Mouse (Mus musculus) embryonic facial prominence, embryonic 14.5 days (tissue): Measurements from ENCODE around the gene Mtmr3. TPM values are rescaled to one million over a fixed set of nuclear protein-coding genes. Genes with fewer than 3 reads are reported as not detected.

Experiments
- ATAC-seq: fragments of 200-750 bp; cut with Nextera tagmentation; 2 replicates; pipeline ENCODE4 v1.8.0; 2017; ENCODE audit warnings: low read depth, moderate number of reproducible peaks, moderate TSS enrichment
- DNase-seq: peaks from one replicate; pipeline ENCODE4 v3.0.0-alpha.2; 2015; ENCODE audit warnings: low spot score
- H3K27ac ChIP-seq: fragments of 300-500 bp; sonication (generic); replicated peaks from 2 replicates; pipeline ENCODE4 v1.5.1; 2014; ENCODE audit warnings: low read depth, mild to moderate bottlenecking, low read length, moderate library complexity
- H3K27me3 ChIP-seq: fragments of 300-500 bp; sonication (generic); replicated peaks from 2 replicates; pipeline ENCODE4 v1.6.1; 2014; ENCODE audit warnings: low read length; ENCODE audit not compliant: control insufficient read depth, insufficient read depth
- H3K36me3 ChIP-seq: fragments of 300-500 bp; sonication (generic); 2 replicates; pipeline ENCODE4 v1.6.1; 2014; ENCODE audit warnings: low read length, mixed read lengths; ENCODE audit not compliant: control insufficient read depth, insufficient read depth
- H3K4me1 ChIP-seq: fragments of 300-500 bp; sonication (generic); 2 replicates; pipeline ENCODE4 v1.6.1; 2014; ENCODE audit warnings: antibody characterized with exemption, low read length; ENCODE audit not compliant: control insufficient read depth, insufficient read depth
- H3K4me2 ChIP-seq: fragments of 300-500 bp; sonication (generic); 2 replicates; pipeline ENCODE4 v1.6.1; 2014; ENCODE audit warnings: low read depth, mild to moderate bottlenecking, low read length, moderate library complexity, mixed read lengths
- H3K4me3 ChIP-seq: fragments of 300-500 bp; sonication (generic); 2 replicates; pipeline ENCODE4 v1.5.1; 2014; ENCODE audit warnings: low read depth, mild to moderate bottlenecking, low read length
- H3K9ac ChIP-seq: fragments of 300-500 bp; sonication (generic); 2 replicates; pipeline ENCODE4 v1.6.1; 2014; ENCODE audit warnings: low read depth, mild to moderate bottlenecking, low read length, moderate library complexity, mixed read lengths
- H3K9me3 ChIP-seq: fragments of 300-500 bp; sonication (generic); 2 replicates; pipeline ENCODE4 v1.6.1; 2016; ENCODE audit warnings: low read length; ENCODE audit not compliant: control insufficient read depth
- WGBS: fragments of 180-500 bp; shearing (Covaris S2); extraction: QIAGEN DNeasy Blood & Tissue Kit; methylation state at CpG from one replicate; pipeline ENCODE4 v1.1.7; 2014; 5-methylcytosine and 5-hydroxymethylcytosine counted together
- polyA plus RNA-seq: library from polyadenylated mRNA; unstranded; fragments of >200 nt; fragmentation: Nextera tagmentation; extraction: Ambion mirVana; gene quantifications from 2 replicates; pipeline ENCODE4 v1.2.1, GENCODE M21; 2014

Gene Mtmr3
- polyA plus RNA-seq, 1 experiment from 2014 or later: 27.7 TPM

DNA sequence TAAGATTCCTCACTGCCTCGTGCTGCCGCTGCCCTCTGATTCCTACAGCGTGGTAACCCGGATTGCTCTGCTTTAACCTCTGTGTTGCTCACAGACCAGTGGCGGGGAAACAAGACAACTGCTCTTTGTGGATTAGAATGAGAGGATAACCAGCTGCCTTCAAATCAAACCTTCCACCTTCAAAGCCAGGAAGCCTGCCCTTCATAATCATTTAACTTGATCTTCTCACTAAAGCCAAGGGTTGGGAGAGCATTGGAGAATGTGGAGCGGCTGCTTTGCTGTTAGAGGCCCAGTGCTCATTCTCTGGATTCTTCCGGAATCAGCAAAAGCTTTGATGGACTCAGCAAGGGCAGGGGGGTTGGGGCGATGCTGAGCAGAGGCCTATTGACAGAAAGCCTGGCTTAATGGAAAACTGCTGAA is 35.2 kb upstream of the Mtmr3 start:
- Histone ChIP-seq H3K4me2 (no peak overlapping the region), H3K4me3 (no peak overlapping the region), H3K27me3 (no peaks in the 10 kb centered on the region), H3K9me3 (no peaks in the 10 kb centered on the region), H3K4me1 (peaks cover 5% of the 10 kb centered on the region), H3K36me3 (no peaks in the 10 kb centered on the region), H3K27ac (no peak overlapping the region), H3K9ac (no peak overlapping the region)
- DNase-seq: peak; percentile 52
- ATAC-seq: no peak
- WGBS: 18% methylated on average over 8 of the region's 8 CpGs

DNA sequence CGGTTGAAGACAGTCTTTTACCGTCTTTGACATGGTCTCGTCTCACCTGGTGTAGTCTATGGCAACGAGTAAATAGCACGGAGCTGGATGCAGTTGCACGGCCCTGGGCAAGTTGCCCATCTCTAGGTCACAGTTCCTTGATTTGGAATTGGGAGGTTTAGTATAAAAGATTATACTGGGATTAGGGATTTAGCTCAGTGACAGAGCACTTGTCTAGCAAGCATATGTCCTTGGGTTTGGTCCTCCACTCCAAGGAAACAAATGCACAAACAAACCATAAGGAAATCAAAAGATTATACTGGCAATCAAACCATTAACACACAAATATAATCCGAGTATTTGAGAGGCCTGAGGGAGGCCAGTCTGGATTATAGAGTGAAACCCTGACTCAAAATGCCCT is 33.0 kb upstream of the Mtmr3 start:
- WGBS: 82% methylated on average over 7 of the region's 7 CpGs

DNA sequence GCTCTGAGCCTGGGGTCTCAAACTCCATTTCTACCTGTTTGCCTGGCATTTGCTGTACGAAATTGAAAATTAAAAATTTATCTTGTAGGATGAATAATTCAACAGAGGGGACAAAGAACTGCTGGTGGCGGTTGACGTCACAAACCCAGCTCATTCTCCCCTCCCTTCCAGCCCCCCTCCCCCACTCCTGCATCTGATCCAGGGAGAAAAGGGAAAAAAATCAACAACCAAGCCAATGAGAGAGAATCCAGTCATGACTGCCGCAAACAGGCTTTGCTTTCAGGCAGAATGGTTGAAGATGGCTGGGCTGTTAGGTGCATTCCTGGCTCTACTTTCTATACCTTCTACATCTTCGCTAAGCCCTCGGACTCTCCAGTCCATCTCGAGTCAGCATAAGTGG is 31.3 kb upstream of the Mtmr3 start:
- H3K9me3 ChIP-seq: no peaks in the 10 kb centered on the region
- no peak overlapping the region for H3K27ac ChIP-seq
- H3K36me3 ChIP-seq: no peaks in the 10 kb centered on the region
- peaks cover 5% of the 10 kb centered on the region for H3K4me1 ChIP-seq
- DNase-seq (no peak), ATAC-seq (no peak)
- WGBS: 76% methylated on average over 7 of the region's 7 CpGs
- H3K4me2 ChIP-seq: no peak overlapping the region
- H3K27me3 ChIP-seq: no peaks in the 10 kb centered on the region
- H3K9ac ChIP-seq: no peak overlapping the region
- no peak overlapping the region for H3K4me3 ChIP-seq

More for the DNA sequence above, 33.0 kb upstream of the Mtmr3 start:
- no peaks in the 10 kb centered on the region for H3K36me3 ChIP-seq
- no peaks in the 10 kb centered on the region for H3K9me3 ChIP-seq
- no peak overlapping the region for H3K27ac ChIP-seq
- peaks cover 5% of the 10 kb centered on the region for H3K4me1 ChIP-seq
- no peak overlapping the region for H3K9ac ChIP-seq
- no peaks in the 10 kb centered on the region for H3K27me3 ChIP-seq
- DNase-seq: peak; percentile 16
- H3K4me2 ChIP-seq: no peak overlapping the region
- no peak for ATAC-seq
- H3K4me3 ChIP-seq: no peak overlapping the region

DNA sequence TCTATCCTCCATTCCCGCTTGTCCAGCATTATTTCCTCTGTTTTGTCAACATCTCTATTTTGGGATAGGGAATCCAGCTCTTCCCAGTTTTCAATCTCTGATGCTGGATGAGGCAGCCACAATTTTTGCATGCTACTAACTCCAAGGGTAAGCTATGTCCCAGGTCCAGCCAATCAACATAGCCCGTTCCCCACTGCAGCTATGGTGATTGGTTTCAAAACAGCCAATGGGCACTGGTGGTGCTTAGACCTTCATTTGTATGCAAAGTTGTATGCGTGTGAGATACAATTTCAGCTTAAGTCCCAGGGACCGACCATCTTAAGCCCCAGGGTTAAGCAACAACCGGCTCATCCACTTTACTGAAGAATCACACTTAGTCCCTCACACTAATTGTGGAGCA is 28.3 kb upstream of the Mtmr3 start:
- Histone ChIP-seq H3K9ac (no peak overlapping the region), H3K9me3 (no peaks in the 10 kb centered on the region), H3K4me2 (no peak overlapping the region), H3K27ac (no peak overlapping the region), H3K27me3 (no peaks in the 10 kb centered on the region), H3K4me3 (no peak overlapping the region), H3K36me3 (no peaks in the 10 kb centered on the region), H3K4me1 (no peaks in the 10 kb centered on the region)
- WGBS: 55% methylated on average over 5 of the region's 5 CpGs
- ATAC-seq (peak; percentile 57; the same call in 1 of the 2 replicates), DNase-seq (peak; percentile 43)

DNA sequence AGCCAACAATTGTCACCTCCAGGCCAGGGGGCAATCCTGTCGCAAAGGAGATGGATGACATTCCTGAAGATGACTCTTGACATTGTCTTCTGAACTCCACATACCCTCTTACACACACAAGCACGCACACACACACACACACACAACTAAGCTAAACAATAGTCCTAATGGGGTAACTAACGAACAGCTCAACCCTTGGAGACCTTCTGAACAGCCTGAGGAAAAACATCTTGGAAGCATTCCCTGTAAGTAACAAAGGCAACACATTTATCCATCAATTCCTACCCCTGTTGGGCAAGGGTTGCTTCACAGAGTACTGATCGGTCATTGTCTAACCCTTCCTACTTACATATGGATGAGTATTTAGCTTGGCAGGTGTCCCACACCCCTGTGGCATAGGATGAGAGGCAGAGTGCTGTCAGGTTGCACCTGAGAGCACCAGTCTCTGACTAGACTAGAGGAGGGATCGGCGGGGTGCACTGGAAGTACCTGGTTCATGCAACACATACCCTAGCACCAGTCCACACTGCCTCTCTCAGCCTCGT is 27.9 kb upstream of the Mtmr3 start:
- H3K4me3 ChIP-seq: no peak overlapping the region
- H3K27ac ChIP-seq: no peak overlapping the region
- DNase-seq (no peak), ATAC-seq (no peak)
- no peaks in the 10 kb centered on the region for H3K36me3 ChIP-seq
- no peaks in the 10 kb centered on the region for H3K4me1 ChIP-seq
- no peaks in the 10 kb centered on the region for H3K27me3 ChIP-seq
- H3K4me2 ChIP-seq: no peak overlapping the region
- H3K9ac ChIP-seq: no peak overlapping the region
- H3K9me3 ChIP-seq: no peaks in the 10 kb centered on the region
- 63% methylated on average over 7 of the region's 7 CpGs for WGBS

DNA sequence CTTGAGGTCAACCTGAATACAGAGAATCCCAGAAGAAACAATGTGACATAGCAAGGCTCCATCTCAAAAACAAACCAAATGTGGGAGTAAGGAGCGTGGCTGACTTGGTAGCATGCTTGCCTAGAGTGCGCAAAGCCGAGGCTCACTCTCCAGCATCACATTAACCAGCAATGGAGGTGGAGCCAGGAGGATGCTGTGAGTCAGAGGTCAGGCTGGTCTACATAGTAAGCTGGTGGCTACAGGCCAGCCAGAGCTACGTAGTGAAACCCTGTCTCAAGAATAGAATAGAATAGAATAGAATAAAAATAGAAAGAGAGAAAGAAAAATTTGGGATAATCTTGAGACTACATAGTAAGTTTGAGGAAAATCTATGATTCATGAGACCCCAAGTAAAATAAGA is 27.2 kb upstream of the Mtmr3 start:
- H3K36me3 ChIP-seq: no peaks in the 10 kb centered on the region
- H3K4me2 ChIP-seq: no peak overlapping the region
- no peaks in the 10 kb centered on the region for H3K27me3 ChIP-seq
- no peaks in the 10 kb centered on the region for H3K4me1 ChIP-seq
- no peaks in the 10 kb centered on the region for H3K9me3 ChIP-seq
- 80% methylated on average over 4 of the region's 4 CpGs for WGBS
- no peak overlapping the region for H3K9ac ChIP-seq
- ATAC-seq (no peak), DNase-seq (no peak)
- no peak overlapping the region for H3K4me3 ChIP-seq
- H3K27ac ChIP-seq: no peak overlapping the region

DNA sequence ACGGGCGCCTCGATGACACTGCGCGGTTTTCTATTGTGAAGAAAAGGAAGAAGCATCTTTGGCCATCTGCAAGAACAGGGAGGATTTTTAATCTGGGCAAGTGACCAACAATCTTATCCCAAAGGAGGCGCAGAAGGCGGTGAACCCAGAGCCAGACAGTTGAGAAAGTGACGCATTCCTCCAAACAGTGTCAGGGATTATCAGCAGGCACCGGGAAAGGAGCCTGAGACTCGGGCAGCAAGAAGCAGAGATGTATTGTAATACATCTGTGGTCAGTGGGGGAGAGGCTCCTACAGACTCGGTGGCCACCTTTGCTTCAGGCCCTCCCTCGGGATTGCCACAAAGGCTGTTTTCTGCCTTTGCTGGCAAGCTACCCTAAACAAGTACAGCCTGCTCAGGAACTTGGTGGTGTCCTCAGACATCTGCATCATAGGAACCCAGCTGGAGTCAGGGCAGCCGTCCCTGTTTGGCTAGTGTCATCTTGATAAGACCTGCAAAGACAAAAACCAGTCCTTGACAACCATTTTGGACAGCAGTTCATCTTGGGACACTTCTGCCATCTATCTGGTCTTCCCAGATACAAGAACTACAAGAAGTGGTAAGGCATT is 25.9 kb upstream of the Mtmr3 start:
- 65% methylated on average over 13 of the region's 13 CpGs for WGBS
- no peak for DNase-seq
- no peaks in the 10 kb centered on the region for H3K27me3 ChIP-seq
- no peaks in the 10 kb centered on the region for H3K9me3 ChIP-seq
- no peak overlapping the region for H3K4me2 ChIP-seq
- H3K4me3 ChIP-seq: no peak overlapping the region
- H3K9ac ChIP-seq: no peak overlapping the region
- H3K36me3 ChIP-seq: no peaks in the 10 kb centered on the region
- no peak for ATAC-seq
- H3K27ac ChIP-seq: no peak overlapping the region
- H3K4me1 ChIP-seq: no peaks in the 10 kb centered on the region

DNA sequence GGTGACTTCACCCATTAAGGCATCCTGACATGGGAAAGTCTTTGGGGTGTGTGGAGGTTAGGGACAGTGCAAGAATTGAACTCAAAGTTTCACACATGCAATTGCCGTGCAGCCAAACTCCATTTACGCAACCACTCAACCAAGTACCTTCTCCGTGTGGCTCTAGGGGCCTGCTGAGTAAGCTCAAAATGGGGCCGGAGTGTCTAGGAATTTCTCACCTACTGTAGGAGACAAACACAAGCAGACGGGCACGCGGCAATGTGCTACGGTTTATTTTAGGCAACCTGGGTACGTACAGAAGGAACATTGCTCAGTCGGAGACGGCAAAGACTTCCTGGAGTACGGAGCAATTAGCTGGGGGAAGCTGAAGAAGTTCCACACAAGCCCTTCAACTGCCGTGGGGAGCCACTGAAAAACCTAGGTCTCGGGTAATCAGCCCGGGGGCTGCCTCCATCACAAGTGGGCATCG is 25.4 kb upstream of the Mtmr3 start, which contains the start of gene Gm11032:
Gene Gm11032, plus strand, starts transcription at position 51 of the 469 bp plus-strand sequence.
- no peaks in the 10 kb centered on the region for H3K27me3 ChIP-seq
- ATAC-seq (no peak), DNase-seq (no peak)
- H3K4me2 ChIP-seq: no peak within 1 kb of the TSS
- WGBS: 75% methylated on average over 16 of the region's 16 CpGs
- no peaks in the 10 kb centered on the region for H3K4me1 ChIP-seq
- H3K9me3 ChIP-seq: no peaks in the 10 kb centered on the region
- no peaks in the 10 kb centered on the region for H3K36me3 ChIP-seq
- no peak within 1 kb of the TSS for H3K4me3 ChIP-seq
- H3K9ac ChIP-seq: no peak within 1 kb of the TSS
- no peak within 1 kb of the TSS for H3K27ac ChIP-seq

DNA sequence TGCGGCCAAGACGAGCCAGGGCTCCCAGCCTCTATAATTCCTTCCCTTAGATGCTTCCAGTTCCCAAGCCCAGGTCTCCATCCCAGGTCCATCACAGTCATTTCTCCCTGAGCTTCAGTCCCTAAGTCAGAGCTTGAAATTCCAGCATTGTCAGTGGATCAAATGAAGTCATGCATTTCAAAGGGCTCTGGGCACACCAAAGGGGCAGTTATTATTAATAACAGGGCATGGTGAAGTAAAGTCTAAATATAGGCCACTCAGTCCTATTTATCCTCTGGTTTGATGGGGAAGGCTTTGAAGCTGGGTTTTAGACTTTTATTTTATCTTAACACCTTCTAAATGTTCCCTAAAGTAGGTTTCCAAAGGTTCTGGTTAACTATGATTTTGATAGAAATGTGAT is 17.2 kb upstream of the Mtmr3 start:
- H3K4me1 ChIP-seq: no peaks in the 10 kb centered on the region
- H3K27ac ChIP-seq: no peak overlapping the region
- no peaks in the 10 kb centered on the region for H3K9me3 ChIP-seq
- H3K9ac ChIP-seq: no peak overlapping the region
- H3K4me3 ChIP-seq: no peak overlapping the region
- DNase-seq (no peak), ATAC-seq (no peak)
- no peaks in the 10 kb centered on the region for H3K27me3 ChIP-seq
- 92% methylated on average over 2 of the region's 2 CpGs for WGBS
- no peaks in the 10 kb centered on the region for H3K36me3 ChIP-seq
- H3K4me2 ChIP-seq: no peak overlapping the region
